Mouse (Mus musculus) testis, postnatal 14 days (tissue): Measurements from ENCODE around the gene Atad2b.
A peak's percentile ranks its signal among the peaks of the same experiment; 100 is the strongest.
"Not testable (repeated sequence)": the region's sequence is repeated elsewhere in the genome, so short reads cannot be mapped to it uniquely, and the experiment has no call there.

Experiments
- DNase-seq: peaks from one replicate; pipeline ENCODE4 v3.0.0; 2021; ENCODE audit warnings: low spot score

Atad2b gene

DNA sequence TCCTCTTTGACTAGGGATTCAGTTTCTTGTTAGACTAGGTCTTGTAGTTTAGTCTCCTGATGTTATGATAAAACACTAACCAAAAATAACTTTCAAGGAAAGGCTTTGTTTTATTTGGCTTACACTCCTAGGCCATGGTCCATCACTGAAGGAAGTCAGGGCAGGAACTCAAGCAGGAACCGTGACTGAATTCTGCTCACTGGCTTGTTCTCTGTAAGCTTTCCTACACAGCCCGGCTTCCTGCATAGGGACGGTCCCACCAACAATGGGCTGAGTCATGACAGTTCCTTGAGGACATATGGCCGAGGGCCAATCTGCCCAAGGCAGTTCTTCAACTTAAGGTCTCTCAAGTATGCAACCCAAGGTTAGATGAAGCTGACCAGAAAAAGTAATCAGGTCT is 5.4 kb upstream of the Atad2b start:
- no peak for DNase-seq

- DNase-seq = no peak
These were observed 2.7 kb upstream of the Atad2b start for GRCm38 (mm10) chr12:4914441-4914840.

- DNase-seq = no peak
These were observed 2.2 kb upstream of the Atad2b start for GRCm38 (mm10) chr12:4914944-4915343.

DNA sequence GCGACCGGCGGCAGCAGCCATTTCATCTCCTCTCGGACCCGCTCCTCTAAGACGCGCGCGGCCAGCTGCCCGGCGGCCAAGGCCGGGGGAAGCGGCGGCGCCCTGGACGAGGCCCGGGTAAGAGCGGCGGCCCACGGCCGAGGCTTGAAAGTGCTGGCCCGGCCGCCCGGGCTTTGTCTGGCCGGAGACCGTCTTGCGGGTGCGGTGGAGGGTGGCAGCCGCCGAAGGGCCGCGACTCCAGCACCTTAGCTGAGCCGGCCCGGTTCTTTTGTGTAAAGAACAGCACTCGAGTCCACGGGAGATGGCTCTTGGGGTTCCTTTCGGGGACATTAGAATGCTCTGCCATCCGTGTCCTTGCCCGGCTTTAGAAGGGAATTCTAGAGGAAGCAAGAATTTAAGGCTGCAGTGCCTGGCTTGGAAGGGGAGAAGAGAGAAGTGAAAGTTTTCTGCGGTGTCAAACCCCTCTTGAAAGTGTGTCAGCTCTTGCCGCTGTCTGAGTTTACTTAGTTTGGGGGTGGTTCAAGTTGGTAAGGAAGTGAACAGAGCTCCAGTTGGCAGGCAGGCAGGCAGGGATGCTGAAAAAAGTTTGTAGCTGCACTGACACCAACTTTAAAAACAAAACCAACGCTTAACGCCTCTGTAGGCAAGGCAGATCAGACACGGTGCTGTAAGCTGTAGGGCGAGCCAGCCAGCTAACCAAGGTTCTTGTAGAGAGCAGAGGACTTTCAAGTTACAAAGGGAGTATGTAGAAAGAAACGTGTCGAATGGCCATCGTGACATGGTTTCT is 845 bp downstream of the Atad2b start:
- DNase-seq = peak; percentile 26

DNA sequence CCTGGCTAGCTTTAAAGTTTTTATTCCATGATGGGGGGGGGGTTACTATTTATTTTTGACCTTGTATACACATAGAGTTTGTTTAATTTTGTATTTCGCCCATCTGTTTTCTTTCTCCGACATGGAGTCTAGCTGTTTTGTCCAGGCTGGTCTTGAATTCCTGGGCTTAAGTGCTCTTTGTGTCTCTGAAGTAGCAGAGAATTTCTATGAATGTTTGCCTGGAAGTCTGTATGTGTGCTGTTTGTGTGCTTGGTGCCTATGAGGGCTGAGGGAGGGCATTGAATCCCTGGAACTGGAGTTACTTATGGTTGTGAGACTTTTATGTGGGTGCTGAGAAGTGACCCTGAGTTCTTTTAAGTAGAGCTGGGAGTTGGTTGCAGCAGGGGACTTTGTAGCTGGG is 11.0 kb downstream of the Atad2b start:
- DNase-seq = no peak

DNA sequence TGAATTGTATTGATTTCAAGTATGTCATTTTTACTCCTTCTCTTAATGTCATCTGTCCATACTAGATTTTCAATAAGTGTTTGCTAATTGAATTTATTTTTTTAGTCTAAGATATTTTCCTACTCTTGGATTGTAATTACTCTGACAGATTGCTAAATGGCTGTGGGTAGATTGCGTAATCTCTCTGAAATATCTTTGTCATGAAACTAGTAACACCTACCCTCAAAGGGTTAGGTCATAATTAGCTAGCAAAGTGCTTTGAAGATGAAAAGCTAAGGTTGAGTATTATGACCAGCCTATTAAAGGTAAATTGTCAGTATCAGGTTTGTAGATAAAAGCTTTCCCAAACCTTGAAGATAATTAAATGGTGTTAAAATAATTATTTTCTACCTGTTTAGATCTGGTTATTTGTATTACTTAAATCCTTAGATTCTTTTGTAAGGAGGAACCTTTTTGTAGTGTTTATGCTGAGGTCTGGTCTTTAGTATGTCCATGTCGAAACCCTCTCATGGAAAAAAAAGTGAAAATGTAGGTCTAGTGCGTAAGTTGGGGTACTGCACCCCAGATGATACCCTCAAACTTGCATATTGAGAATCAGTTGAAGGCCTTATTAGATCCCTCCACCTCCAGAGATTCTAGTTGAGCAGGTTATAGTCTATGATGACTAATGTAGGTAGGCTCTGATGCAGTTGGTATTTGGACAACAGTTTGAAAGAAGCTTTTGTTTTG is 13.8 kb downstream of the Atad2b start:
- DNase-seq = no peak

DNA sequence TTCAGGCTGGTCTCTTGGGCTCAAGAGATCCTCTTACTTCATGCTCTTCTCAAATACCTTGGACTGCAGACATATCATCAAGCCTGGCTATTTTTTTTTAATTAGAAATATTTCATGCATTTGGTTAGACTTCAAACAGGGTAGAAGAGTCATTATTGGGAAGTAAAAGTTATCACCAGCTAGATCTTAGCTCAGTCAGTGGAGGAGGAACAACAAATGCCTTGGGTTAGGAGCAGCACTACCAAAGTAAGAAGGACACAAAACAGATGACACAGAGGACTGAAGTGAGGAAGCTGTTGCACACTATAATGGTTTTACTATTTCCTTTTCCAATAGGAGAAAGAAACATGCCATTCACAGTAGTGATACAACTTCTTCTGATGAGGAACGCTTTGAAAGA is 35.1 kb downstream of the Atad2b start:
- no peak for DNase-seq

DNA sequence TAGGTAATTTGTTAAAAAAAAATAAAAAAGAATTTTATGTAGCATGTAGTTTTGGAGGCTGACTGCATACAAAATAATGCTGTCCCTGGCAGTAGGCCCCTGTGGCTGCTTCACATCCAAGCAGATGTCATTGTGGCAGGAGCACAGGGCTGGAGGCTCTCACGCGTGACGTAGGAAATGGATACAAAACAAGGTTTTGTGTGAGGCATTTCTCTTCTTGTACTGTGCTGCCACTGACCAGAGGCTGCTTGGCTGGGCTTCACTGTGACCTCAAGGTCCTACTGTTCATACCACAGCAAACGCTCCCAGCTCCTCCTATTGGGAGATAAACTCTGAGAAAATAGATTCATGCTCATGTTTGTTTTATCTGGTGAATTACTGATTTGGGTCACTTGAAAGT is 36.0 kb downstream of the Atad2b start:
- no peak for DNase-seq

GRCm38 (mm10) chr12:4972939-4973338 is 55.8 kb downstream of the Atad2b start:
- peak; percentile 16 for DNase-seq

DNA sequence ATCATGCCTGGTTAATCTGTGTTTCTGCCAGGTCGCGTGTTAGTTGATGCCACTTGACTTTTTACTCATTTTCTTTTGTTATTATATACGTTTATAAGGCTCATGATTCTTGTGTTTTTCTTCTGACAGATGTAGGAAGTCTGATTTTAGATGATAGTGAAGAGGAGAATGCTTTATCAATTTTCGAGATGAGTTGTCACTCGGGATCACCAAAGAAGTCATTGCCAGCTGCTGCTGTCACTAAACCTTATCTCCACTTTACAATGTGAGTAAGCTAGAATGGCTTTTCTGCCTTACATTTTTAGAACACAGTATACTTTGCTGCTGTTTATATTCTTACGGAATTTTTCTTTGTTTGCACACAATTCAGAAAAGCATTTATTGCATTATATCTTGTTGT is 61.2 kb downstream of the Atad2b start:
- DNase-seq = no peak

GRCm38 (mm10) chr12:4996981-4997380 is 79.8 kb downstream of the Atad2b start:
- no peak for DNase-seq

DNA sequence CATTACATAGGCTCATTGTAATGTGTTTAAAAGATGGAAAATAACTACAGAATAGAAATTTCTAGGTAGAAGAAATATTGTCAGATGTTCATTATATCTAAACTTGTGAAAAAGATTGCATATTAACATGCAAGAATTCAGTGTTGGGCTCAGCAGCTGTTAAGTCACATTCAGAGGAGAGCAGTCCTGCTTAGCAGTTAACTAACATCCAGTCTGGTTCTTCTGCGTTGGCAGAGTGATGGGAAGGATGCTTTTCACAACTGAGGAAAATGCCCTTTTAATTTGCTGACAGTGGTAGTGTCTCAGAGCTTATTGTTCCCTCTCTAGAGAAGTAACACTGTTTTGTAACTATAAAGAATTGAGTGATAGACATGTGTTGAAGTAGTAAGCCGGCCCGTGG is 88.2 kb downstream of the Atad2b start:
- no peak for DNase-seq

DNA sequence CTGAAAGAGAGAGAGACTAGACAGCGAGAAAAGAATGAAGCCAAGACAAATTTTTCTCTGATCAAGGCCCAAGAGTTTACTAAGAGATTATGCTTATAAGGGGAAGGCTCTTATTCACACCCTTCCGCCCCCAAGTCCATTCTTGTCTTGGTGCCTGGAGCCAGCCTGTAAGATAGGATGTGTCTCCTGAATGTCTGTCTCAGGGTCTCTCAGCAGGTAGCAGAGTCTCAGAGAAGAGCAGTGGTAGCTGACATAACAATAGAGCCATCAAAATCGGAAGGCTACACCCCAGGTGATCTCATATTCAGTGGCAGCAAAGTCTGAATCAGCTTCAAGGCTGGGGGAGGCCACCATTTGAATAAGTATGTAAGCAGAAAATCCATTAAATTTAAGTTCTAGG is 88.6 kb downstream of the Atad2b start:
- not testable (repeated sequence) for DNase-seq

DNA sequence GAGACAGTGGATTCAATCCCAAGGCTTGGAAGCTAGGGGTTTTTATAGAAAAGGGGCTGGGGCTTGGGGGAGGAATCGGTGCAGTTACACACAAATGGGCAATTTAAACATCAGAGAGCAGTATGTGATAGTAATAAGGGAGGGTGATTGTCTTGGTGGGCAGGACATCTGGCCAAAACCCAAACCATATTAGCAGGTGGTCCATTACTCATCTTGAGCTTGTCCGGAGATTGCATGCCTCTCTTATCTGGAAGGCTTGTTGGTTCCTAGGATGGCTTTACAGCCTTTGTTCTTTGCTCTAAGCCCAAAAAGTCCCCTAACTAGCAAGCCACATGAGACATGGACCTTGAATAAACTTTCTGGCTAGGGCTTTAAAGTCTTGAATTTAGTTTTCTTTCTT is 91.5 kb downstream of the Atad2b start:
- DNase-seq = not testable (repeated sequence)

DNA sequence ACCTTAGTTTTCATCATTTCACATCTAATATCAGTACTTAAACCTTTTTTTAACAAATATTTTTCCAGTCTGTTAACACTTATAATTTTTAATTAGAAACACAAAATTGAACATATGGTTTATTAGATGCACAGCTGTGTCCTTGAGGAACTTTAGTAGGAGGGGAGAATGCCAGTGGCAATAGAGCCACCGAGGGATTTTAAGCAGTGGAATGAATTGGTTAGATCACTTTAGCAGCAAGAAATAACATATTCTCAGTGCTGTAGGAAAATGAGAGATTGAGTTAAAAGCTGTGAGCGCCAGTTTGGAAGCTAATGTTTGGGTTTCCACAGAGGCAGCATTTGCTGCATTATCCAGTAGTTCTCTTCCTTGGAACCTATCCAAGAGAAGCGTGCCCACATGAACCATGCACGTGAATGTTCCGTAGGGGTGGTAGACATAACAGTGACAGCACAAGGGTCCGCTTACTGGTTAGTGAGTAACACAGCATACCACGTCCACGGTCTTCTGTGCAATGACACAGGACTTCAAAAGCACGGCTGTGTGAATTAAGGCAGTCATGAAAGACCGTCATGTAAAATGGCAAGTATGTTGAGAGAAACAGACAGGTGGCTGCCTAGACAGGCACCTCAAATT is 108.2 kb downstream of the Atad2b start:
- DNase-seq = no peak

DNA sequence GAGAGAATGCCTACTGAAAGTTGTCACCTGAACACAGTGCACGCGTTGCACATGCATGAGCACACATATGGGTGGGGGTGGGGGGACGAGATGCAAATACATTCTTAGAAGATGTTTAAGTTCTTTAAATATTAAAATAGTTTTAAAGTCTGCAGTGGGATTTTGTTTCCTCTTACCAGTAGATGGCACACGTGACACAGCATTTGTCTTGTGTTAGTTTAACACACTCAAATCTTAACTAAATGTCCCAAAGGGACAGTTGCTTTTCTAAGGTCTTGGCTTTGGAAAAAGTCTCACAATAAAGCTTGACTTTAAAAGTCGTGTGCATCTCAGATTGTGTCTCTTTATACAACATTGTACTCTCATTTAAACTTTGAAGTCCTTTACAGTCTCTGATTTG is 111.9 kb downstream of the Atad2b start:
- DNase-seq = no peak

DNA sequence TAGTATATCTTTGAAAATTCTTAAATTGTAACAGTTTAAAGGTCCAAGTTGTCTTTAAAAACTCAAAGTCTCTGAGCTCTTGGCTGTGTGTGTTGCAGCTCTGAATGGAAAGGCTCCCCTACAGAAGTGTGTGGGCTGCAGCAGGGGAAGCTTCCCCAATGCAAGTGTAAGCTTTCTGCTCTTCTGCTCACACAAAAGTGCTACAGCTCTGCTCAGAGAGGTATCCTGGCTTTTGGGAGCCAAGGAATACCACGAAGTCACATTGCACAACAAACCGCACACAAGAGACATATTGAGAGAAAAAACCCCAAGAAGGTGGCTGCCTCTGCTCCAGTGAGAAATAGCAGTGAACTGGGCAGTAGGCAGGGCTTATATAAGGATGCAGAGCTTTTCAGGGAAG is 120.9 kb downstream of the Atad2b start:
- DNase-seq = no peak

DNA sequence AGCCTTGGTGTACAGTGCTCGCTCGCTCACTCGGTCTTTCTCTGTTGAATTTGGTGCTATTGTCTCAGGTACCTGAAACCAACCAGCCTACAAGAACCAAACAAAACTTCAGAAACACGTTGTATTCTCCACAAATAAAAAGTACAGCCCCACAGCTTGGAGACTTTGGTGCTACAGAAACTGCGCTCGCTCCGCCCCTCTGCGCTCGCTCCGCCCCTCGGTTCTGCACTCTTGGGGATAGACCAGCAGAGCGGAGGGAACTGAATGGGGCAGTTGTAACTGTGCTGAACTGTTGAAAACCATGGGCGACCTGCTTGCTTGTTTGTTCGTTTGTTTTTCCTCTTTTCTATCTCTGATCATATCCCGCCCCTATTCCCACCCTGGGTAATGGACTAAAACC is 127.0 kb downstream of the Atad2b start:
- no peak for DNase-seq

- no peak for DNase-seq
These were observed 131.0 kb downstream of the Atad2b start for GRCm38 (mm10) chr12:5048104-5048503.

- DNase-seq = no peak
These were observed 150.4 kb downstream of the Atad2b start for GRCm38 (mm10) chr12:5067590-5067989.

GRCm38 (mm10) chr12:5070131-5070530 is 153.0 kb downstream of the Atad2b start:
- no peak for DNase-seq

DNA sequence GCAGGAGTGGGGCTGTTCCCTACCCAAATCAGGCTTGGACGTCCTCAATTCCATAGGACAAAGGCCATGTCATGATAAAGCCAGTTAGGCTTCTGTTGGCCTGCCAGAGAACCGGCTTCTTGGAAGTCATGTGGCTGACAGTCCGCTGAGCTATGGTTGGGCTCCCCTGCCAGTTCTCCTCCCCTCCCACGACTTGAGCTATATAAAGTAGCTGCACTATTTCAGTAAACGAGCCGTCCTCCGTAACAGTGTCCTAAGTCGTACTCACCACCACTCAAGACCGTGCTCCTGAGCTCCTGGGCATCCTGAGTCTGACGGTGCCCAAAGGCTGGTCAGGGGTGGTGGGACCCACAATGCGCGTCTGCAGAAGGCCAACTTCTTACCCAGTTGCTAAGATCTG is 156.0 kb downstream of the Atad2b start:
- DNase-seq = no peak

DNA sequence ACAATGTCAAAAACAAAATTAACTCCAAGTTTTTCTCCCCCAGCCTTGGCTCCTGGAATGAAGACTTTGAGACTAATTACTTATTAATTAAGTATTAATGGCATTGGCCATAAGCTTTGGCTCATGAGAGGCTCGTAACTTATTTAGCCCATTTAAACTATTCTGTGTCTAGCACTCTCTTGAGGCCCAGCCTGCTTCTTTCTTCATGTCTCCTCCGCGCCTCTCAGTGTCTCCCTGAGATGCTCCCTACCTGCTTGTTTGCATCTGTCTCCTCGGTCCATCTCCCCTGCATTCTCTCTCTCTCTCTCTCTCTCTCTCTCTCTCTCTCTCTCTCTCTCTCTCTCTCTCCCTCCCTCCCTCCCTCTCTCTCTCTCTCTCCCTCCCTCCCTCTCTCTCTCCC is 164.3 kb downstream of the Atad2b start:
- no peak for DNase-seq
